ENCODE assay signal across 8 mouse cellular contexts in the genomic region with DNA sequence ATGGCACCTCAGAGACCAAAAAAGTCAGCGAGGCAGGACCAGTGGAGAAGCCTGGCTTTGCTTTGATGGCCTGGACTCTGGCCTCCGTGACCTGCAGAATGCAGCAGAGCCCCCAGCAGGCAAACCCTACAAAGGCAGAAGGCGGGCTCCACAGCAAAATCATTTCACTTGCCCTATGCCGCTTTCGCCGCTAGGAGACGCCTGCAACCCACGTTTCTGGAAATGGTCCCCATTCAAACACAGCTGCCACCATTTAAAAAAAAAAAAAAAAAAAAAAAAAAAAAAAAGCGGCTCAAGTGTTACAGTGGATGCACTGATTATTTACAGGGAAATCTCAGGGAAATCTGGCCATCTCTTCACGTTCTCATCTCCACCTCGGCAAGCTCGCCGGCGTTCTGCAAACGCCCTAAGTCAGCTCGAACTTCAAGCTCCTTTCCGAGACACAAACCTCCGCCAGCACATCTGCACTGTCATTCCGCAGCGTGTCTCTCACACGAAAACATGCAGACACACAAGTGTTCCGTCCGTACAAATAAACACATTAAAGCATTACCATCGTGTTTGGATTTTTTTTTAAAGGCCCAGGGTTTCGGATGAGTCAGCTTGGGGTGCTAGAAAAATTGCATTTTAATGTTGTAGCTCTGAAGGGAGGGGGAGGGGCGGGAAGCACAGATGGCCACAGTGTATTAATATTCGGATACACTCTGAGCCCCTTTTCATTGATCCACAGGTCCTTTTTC. TPM values are rescaled to one million over a fixed set of nuclear protein-coding genes. Genes with fewer than 3 reads are reported as not detected.
DNase-seq lines count a peak whose midpoint lies in the region; ATAC-seq and TF ChIP-seq lines count a peak whose summit lies in the region.

No protein-coding gene starts in this region.

- WGBS in embryonic facial prominence, embryonic 13.5 days: under 1% methylated on average over 27 of the region's 27 CpGs
- under 1% methylated on average over 27 of the region's 27 CpGs for WGBS in heart, embryonic 12.5 days
- under 1% methylated on average over 26 of the region's 27 CpGs for WGBS in kidney, embryonic 16.5 days
- WGBS in limb, embryonic 15.5 days: under 1% methylated on average over 27 of the region's 27 CpGs
- under 1% methylated on average over 27 of the region's 27 CpGs for WGBS in midbrain, postnatal 0 days

- H3K4me2 ChIP-seq in embryonic facial prominence, embryonic 13.5 days: peak overlapping the region; percentile 94
- peak overlapping the region; percentile 98 for H3K4me2 ChIP-seq in heart, embryonic 12.5 days
- peak overlapping the region; percentile 94 for H3K4me2 ChIP-seq in kidney, embryonic 16.5 days (replicated peaks; ENCODE audit: low read depth, low read length)
- H3K4me2 ChIP-seq in limb, embryonic 15.5 days: peak overlapping the region; percentile 94
- peak overlapping the region; percentile 91 for H3K4me2 ChIP-seq in midbrain, postnatal 0 days (ENCODE audit: low read depth, low read length, poor library complexity, severe bottlenecking)

- ATAC-seq in embryonic facial prominence, embryonic 13.5 days (ENCODE audit: insufficient number of reproducible peaks, insufficient read depth, low FRiP score, low TSS enrichment, low read depth): no peak
- ATAC-seq in heart, embryonic 12.5 days (ENCODE audit: insufficient number of reproducible peaks, low FRiP score): no peak
- peak; percentile 32 for ATAC-seq in kidney, embryonic 16.5 days (ENCODE audit: low FRiP score, low TSS enrichment)
- ATAC-seq in limb, embryonic 15.5 days (ENCODE audit: insufficient number of reproducible peaks, low FRiP score, low TSS enrichment, low read depth): no peak
- no peak for ATAC-seq in midbrain, postnatal 0 days (ENCODE audit: low FRiP score)

- H3K4me3 ChIP-seq in embryonic facial prominence, embryonic 13.5 days: peak overlapping the region; percentile 67
- H3K4me3 ChIP-seq in heart, embryonic 12.5 days: peak overlapping the region; percentile 60
- H3K4me3 ChIP-seq in kidney, embryonic 16.5 days (ENCODE audit: low read length): peak overlapping the region; percentile 54
- H3K4me3 ChIP-seq in limb, embryonic 15.5 days: peak overlapping the region; percentile 66
- H3K4me3 ChIP-seq in midbrain, postnatal 0 days (ENCODE audit: low read depth, low read length): peak overlapping the region; percentile 62

- no peaks in the 10 kb centered on the region for H3K9me3 ChIP-seq in embryonic facial prominence, embryonic 13.5 days
- no peaks in the 10 kb centered on the region for H3K9me3 ChIP-seq in heart, embryonic 12.5 days (replicated peaks)
- no peaks in the 10 kb centered on the region for H3K9me3 ChIP-seq in kidney, embryonic 16.5 days (ENCODE audit: low read length)
- no peaks in the 10 kb centered on the region for H3K9me3 ChIP-seq in limb, embryonic 15.5 days
- no peaks in the 10 kb centered on the region for H3K9me3 ChIP-seq in midbrain, postnatal 0 days (ENCODE audit: low read length)

- DNase-seq in heart, adult 11 months: peak; percentile 85
- no peak for DNase-seq in heart, adult 8-10 months (ENCODE audit: low spot score)
- DNase-seq in midbrain, postnatal 0 days (ENCODE audit: low spot score): peak; percentile 91
- DNase-seq in testis, postnatal 14 days (ENCODE audit: low spot score): peak; percentile 55

- peak overlapping the region; percentile 82 for H3K27ac ChIP-seq in embryonic facial prominence, embryonic 13.5 days
- no peak overlapping the region for H3K27ac ChIP-seq in heart, embryonic 12.5 days (ENCODE audit: poor library complexity, severe bottlenecking)
- H3K27ac ChIP-seq in kidney, embryonic 16.5 days (ENCODE audit: low read length): no peak overlapping the region
- peak overlapping the region; percentile 82 for H3K27ac ChIP-seq in limb, embryonic 15.5 days
- H3K27ac ChIP-seq in midbrain, postnatal 0 days (ENCODE audit: low read depth, low read length): peak overlapping the region; percentile 90

- no peaks in the 10 kb centered on the region for H3K36me3 ChIP-seq in embryonic facial prominence, embryonic 13.5 days
- H3K36me3 ChIP-seq in heart, embryonic 12.5 days: no peaks in the 10 kb centered on the region
- no peaks in the 10 kb centered on the region for H3K36me3 ChIP-seq in kidney, embryonic 16.5 days (ENCODE audit: insufficient read depth, low read length)
- no peaks in the 10 kb centered on the region for H3K36me3 ChIP-seq in limb, embryonic 15.5 days
- H3K36me3 ChIP-seq in midbrain, postnatal 0 days (ENCODE audit: insufficient read depth, low read length): no peaks in the 10 kb centered on the region

- H3K4me1 ChIP-seq in embryonic facial prominence, embryonic 13.5 days: peaks cover 16% of the 10 kb centered on the region
- peaks cover 23% of the 10 kb centered on the region for H3K4me1 ChIP-seq in heart, embryonic 12.5 days (replicated peaks)
- peaks cover 36% of the 10 kb centered on the region for H3K4me1 ChIP-seq in kidney, embryonic 16.5 days (ENCODE audit: insufficient read depth, low read length)
- peaks cover 30% of the 10 kb centered on the region for H3K4me1 ChIP-seq in limb, embryonic 15.5 days
- H3K4me1 ChIP-seq in midbrain, postnatal 0 days (ENCODE audit: insufficient read depth, low read length): no peaks in the 10 kb centered on the region

- peak overlapping the region; percentile 76 for H3K9ac ChIP-seq in embryonic facial prominence, embryonic 13.5 days
- peak overlapping the region; percentile 62; the same call in 1 of the 2 replicates for H3K9ac ChIP-seq in heart, embryonic 12.5 days
- peak overlapping the region; percentile 43; the same call in 1 of the 2 replicates for H3K9ac ChIP-seq in kidney, embryonic 16.5 days (replicated peaks; ENCODE audit: low read length)
- peak overlapping the region; percentile 11; the same call in 1 of the 2 replicates for H3K9ac ChIP-seq in limb, embryonic 15.5 days
- peak overlapping the region; percentile 74 for H3K9ac ChIP-seq in midbrain, postnatal 0 days (replicated peaks; ENCODE audit: low read length, poor library complexity, severe bottlenecking)

- peak; percentile 88 for TF ChIP-seq CTCF in midbrain, postnatal 0 days (IDR thresholded peaks at IDR 0.05)

- H3K27me3 ChIP-seq in embryonic facial prominence, embryonic 13.5 days: peaks cover 16% of the 10 kb centered on the region
- H3K27me3 ChIP-seq in heart, embryonic 12.5 days (replicated peaks): peaks cover 31% of the 10 kb centered on the region
- H3K27me3 ChIP-seq in kidney, embryonic 16.5 days (ENCODE audit: insufficient read depth, low read length): peaks cover 50% of the 10 kb centered on the region
- peaks cover 30% of the 10 kb centered on the region for H3K27me3 ChIP-seq in limb, embryonic 15.5 days
- no peaks in the 10 kb centered on the region for H3K27me3 ChIP-seq in midbrain, postnatal 0 days (ENCODE audit: insufficient read depth, low read length)

RNA-seq across cellular contexts. Expression of a gene that starts 2.3 kb away (rescaled TPM):
- total RNA-seq in heart, adult 8-10 months (2022): under 1 TPM in 3 of 4 experiments, not detected in 1; 0.03 to 0.25 (median 0.16) TPM
- polyA plus RNA-seq in embryonic facial prominence, embryonic 13.5 days (2015; fragmentation: Nextera tagmentation; extraction: Ambion mirVana): 7.1 and 8.2 TPM in 2 replicates
- polyA plus RNA-seq in heart, embryonic 12.5 days (2016; fragmentation: Nextera tagmentation; extraction: Ambion mirVana): 0.24 and 0.31 TPM in 2 replicates
- 0.21 and 0.46 TPM in 2 replicates for polyA plus RNA-seq in kidney, embryonic 16.5 days (2015; fragmentation: Nextera tagmentation; extraction: Ambion mirVana)
- polyA plus RNA-seq in limb, embryonic 15.5 days (2015; fragmentation: Nextera tagmentation; extraction: Ambion mirVana): 4.1 and 6.2 TPM in 2 replicates
- 169 and 181 TPM in 2 replicates for total RNA-seq in midbrain, postnatal 0 days (2014; rRNA removed)
- polyA plus RNA-seq in midbrain, postnatal 0 days (2015; fragmentation: Nextera tagmentation; extraction: Ambion mirVana): 23.5 and 26.7 TPM in 2 replicates

Comparison
In these comparisons a context has a peak if more than half of its experiments do, and no peak if none do; other contexts are left out.
1. H3K27ac ChIP-seq: peak in embryonic facial prominence, embryonic 13.5 days (single experiment), limb, embryonic 15.5 days (single experiment) and midbrain, postnatal 0 days (single experiment); none in heart, embryonic 12.5 days (single experiment) and kidney, embryonic 16.5 days (single experiment).
2. H3K9ac ChIP-seq: peak in every context shown above with its lines; median percentile 76 in embryonic facial prominence, embryonic 13.5 days; 74 in midbrain, postnatal 0 days; 62 in heart, embryonic 12.5 days; 43 in kidney, embryonic 16.5 days; 11 in limb, embryonic 15.5 days.
3. Peak in every context shown above with its lines, with median percentiles within 50 percentile points of each other: H3K4me2 ChIP-seq and H3K4me3 ChIP-seq.